Mouse (Mus musculus) embryonic fibroblast, embryonic 13.5 days (primary cell): ENCODE results near the gene Hnrnpul1.

Experiments
- CTCF ChIP-seq: IDR thresholded peaks from 2 replicates; pipeline ENCODE4 v1.5.1; 2011; ENCODE audit warnings: mild to moderate bottlenecking, control low read depth, low read length, moderate library complexity, borderline replicate concordance; ENCODE audit not compliant: insufficient read depth
- POLR2A ChIP-seq: IDR thresholded peaks from 2 replicates; pipeline ENCODE4 v1.6.1; 2011; ENCODE audit warnings: low read depth, mild to moderate bottlenecking, control low read depth, low read length, moderate library complexity

DNA sequence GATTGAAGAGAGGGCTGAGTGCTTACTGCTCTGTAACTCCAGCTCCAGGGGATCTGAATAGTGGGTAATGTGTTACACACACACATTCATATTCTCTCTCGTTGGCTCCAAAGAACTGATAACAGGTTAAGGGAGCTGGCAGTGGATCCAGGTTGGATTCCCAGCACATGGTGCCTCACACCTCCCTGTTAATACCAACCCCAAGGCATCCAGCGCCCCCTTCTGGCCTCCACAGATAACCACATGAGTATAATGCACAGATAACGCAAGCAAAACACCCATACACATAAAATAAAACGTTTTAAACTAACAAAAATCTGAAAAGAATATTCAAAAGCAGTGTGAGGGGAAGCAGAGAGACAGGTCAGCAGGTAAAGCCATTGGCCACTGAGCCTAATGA, 82.1 kb downstream of the Hnrnpul1 start:
- TF ChIP-seq CTCF (no peak), POLR2A (no peak)
